Mouse (Mus musculus): ENCODE results near the gene Gsdme. TPM values are rescaled to one million over a fixed set of nuclear protein-coding genes. Genes with fewer than 3 reads are reported as not detected.

The Gsdme gene
- 4.5 and 5.4 TPM in 2 replicates for polyA plus RNA-seq (2012; rRNA removed)

DNA sequence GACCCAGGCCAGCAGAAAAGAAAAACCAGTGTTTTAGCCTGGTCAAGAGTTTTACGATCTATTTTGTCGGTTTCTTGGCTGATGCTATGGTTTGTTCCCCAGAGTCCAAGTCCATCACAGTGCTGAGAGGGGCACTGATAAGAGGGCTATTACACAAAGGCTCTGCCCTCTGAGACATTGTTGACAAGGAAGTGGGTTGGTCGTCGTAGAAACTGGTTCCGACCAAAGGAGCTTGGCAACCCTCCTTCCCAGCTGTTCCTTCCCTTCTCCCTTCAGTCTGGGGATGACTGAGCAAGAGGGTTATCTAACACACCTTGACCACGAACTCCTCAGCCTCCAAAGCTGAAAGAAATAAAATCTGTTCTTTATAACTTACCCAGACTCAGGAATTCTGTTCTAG is at the start of gene Gsdme:
Gene Gsdme (minus strand): TSS at position 193 of the 400 bp plus-strand sequence.
- no peaks in the 10 kb centered on the region for H3K27me3 ChIP-seq (replicated peaks; ENCODE audit: control insufficient read depth, insufficient read depth, low read length)
- no peak within 1 kb of the TSS for H3K4me3 ChIP-seq (ENCODE audit: insufficient read depth, low read depth, low read length)
- peaks cover 6% of the 10 kb centered on the region; the same call in 1 of the 2 replicates for H3K4me1 ChIP-seq (ENCODE audit: control insufficient read depth, insufficient read depth, low read length)
- no peak for TF ChIP-seq POLR2A (IDR thresholded peaks at IDR 0.05; ENCODE audit: low read depth, low read length)
- DNase-seq, result peak; percentile 24
- no peaks in the 10 kb centered on the region for H3K36me3 ChIP-seq (ENCODE audit: control insufficient read depth, insufficient read depth, low read length)
- no peak within 1 kb of the TSS for H3K27ac ChIP-seq (ENCODE audit: insufficient read depth, low read depth, low read length)
- 61% methylated on average over 6 of the region's 6 CpGs for WGBS

DNA sequence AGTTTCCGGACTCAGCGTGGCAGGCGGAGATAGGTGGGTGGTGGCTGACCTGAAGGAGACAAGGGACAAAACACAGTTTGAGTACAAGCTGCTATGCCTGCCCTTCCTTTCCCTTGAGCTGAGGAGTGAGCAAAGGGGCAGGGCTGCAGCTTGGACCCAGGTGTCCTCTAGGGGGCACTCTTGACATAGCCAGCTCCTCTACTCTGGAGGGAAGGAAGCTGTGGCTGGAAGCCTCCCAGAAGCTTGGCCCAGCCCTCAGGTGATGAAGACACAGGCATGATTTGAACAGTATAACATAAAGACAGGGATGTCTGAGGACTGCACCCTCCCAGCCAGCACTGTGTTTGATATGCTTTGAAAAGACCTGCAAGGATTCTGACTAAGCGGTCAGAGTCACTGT is 49.0 kb upstream of the Gsdme start:
- Histone ChIP-seq H3K27me3 (replicated peaks; ENCODE audit: control insufficient read depth, insufficient read depth, low read length) (no peaks in the 10 kb centered on the region), H3K4me3 (ENCODE audit: insufficient read depth, low read depth, low read length) (no peak overlapping the region), H3K36me3 (ENCODE audit: control insufficient read depth, insufficient read depth, low read length) (peaks cover 5% of the 10 kb centered on the region), H3K4me1 (ENCODE audit: control insufficient read depth, insufficient read depth, low read length) (no peaks in the 10 kb centered on the region), H3K27ac (ENCODE audit: insufficient read depth, low read depth, low read length) (no peak overlapping the region)
- WGBS, result 45% methylated on average over 4 of the region's 4 CpGs
- TF ChIP-seq CTCF (conservative IDR thresholded peaks at IDR 0.05; ENCODE audit: insufficient read depth, insufficient read length, low read depth, low read length) (peak; percentile 93), POLR2A (IDR thresholded peaks at IDR 0.05; ENCODE audit: low read depth, low read length) (no peak)
- peak; percentile 73 for DNase-seq

DNA sequence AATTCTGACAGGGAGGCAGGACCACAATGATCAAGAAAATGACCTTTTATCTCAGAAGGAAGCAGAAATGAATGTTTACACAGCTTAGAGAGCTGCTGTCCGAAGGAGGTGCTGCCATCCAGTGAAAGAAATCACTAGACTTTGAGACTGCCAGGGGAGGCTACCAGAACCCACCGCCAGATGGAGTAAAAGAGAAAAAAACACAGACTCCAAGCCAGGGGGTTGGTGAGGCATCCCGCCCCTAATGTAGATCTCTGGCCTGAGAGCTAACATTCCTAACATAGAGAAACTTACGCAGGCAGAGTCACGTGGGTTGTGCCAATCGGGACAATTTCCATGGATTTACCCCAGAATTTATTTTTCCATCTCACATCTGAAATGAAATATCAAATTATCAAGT is 45.4 kb upstream of the Gsdme start:
- no peaks in the 10 kb centered on the region for H3K4me1 ChIP-seq (ENCODE audit: control insufficient read depth, insufficient read depth, low read length)
- no peak for DNase-seq
- 48% methylated on average over 6 of the region's 6 CpGs for WGBS
- H3K36me3 ChIP-seq (ENCODE audit: control insufficient read depth, insufficient read depth, low read length), result peaks cover 5% of the 10 kb centered on the region
- H3K27ac ChIP-seq (ENCODE audit: insufficient read depth, low read depth, low read length), result no peak overlapping the region
- H3K27me3 ChIP-seq (replicated peaks; ENCODE audit: control insufficient read depth, insufficient read depth, low read length), result no peaks in the 10 kb centered on the region
- TF ChIP-seq CTCF (conservative IDR thresholded peaks at IDR 0.05; ENCODE audit: insufficient read depth, insufficient read length, low read depth, low read length) (peak; percentile 32; the same call in 1 of the 2 replicates), POLR2A (IDR thresholded peaks at IDR 0.05; ENCODE audit: low read depth, low read length) (no peak)
- H3K4me3 ChIP-seq (ENCODE audit: insufficient read depth, low read depth, low read length), result no peak overlapping the region

DNA sequence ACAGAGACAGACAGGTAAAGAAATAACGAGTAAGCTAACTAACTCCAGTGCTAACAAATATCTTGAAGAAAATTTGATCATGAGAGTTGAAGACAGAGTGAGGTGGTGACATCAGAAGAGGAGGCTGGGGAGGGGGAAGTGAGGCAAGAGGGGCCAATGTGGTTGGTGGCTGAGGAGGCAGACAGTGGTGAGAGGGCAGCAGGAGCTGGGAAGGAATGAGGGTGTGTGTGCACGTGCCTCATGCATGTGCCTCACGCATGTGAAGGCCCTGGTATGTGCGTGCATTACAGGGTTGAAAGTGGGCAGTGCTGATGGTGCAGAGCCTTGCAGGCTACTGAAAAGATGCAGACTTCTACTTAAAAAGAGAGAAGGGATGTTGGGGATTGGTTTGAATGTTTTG is 43.0 kb upstream of the Gsdme start:
- H3K36me3 ChIP-seq (ENCODE audit: control insufficient read depth, insufficient read depth, low read length), result peaks cover 9% of the 10 kb centered on the region
- WGBS, result 75% methylated on average over 4 of the region's 4 CpGs

DNA sequence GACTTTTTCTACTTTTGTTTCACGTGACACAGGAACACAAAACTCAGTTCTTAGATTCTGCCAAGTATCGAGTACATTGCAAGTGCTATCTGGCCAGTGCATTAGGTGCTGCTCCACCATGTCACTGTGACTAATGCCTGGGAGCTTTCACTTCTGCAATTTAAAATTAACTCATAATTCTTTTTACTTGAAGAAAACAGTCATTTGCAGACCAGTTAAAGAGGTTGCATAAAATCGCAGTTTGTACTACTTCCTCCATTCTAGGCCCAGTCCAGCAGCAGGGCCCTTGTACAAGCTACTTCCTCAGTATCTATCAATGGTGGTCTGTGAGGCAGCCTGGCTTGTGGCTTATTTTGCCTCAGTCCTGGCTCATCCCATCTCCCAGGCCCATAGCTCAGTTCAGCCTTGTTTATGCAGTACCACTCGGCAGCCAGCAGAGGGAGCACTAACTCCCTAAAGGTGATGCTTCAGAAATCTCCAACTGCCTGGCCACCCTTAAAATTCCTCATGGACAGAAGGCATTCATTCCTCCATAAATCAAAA is 41.4 kb upstream of the Gsdme start:
- H3K27ac ChIP-seq (ENCODE audit: insufficient read depth, low read depth, low read length), result no peak overlapping the region
- WGBS, result 66% methylated on average over 4 of the region's 4 CpGs
- TF ChIP-seq POLR2A (IDR thresholded peaks at IDR 0.05; ENCODE audit: low read depth, low read length), result no peak
- TF ChIP-seq CTCF (conservative IDR thresholded peaks at IDR 0.05; ENCODE audit: insufficient read depth, insufficient read length, low read depth, low read length), result peak; percentile 92
- no peaks in the 10 kb centered on the region for H3K4me1 ChIP-seq (ENCODE audit: control insufficient read depth, insufficient read depth, low read length)
- H3K4me3 ChIP-seq (ENCODE audit: insufficient read depth, low read depth, low read length), result no peak overlapping the region
- peak; percentile 79 for DNase-seq
- H3K27me3 ChIP-seq (replicated peaks; ENCODE audit: control insufficient read depth, insufficient read depth, low read length), result no peaks in the 10 kb centered on the region
- peaks cover 6% of the 10 kb centered on the region for H3K36me3 ChIP-seq (ENCODE audit: control insufficient read depth, insufficient read depth, low read length)

More for the DNA sequence above, 43.0 kb upstream of the Gsdme start:
- Histone ChIP-seq H3K27me3 (replicated peaks; ENCODE audit: control insufficient read depth, insufficient read depth, low read length) (no peaks in the 10 kb centered on the region), H3K4me1 (ENCODE audit: control insufficient read depth, insufficient read depth, low read length) (no peaks in the 10 kb centered on the region), H3K27ac (ENCODE audit: insufficient read depth, low read depth, low read length) (no peak overlapping the region), H3K4me3 (ENCODE audit: insufficient read depth, low read depth, low read length) (no peak overlapping the region)
- DNase-seq, result no peak
- TF ChIP-seq CTCF (conservative IDR thresholded peaks at IDR 0.05; ENCODE audit: insufficient read depth, insufficient read length, low read depth, low read length), result no peak
- no peak for TF ChIP-seq POLR2A (IDR thresholded peaks at IDR 0.05; ENCODE audit: low read depth, low read length)

DNA sequence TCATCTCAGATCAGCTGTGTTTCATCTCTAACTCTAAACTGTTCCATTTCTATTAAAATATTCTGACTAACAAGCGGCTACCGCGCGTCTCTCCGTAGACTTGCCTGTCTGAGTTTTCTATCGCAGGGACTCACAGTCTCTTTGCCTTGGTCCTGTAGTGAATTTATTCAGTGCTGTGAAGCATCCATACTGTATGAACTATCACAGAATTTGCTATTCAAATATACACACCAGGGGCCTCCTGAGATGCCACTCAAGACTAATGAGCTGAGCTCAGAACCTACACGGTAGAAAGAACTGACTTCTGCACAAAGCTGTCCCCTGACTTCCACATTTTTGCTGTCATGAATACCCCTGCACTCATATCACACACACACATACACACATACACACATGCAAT is 37.5 kb upstream of the Gsdme start:
- Histone ChIP-seq H3K4me1 (ENCODE audit: control insufficient read depth, insufficient read depth, low read length) (no peaks in the 10 kb centered on the region), H3K36me3 (ENCODE audit: control insufficient read depth, insufficient read depth, low read length) (peaks cover 8% of the 10 kb centered on the region), H3K27me3 (replicated peaks; ENCODE audit: control insufficient read depth, insufficient read depth, low read length) (no peaks in the 10 kb centered on the region), H3K4me3 (ENCODE audit: insufficient read depth, low read depth, low read length) (no peak overlapping the region), H3K27ac (ENCODE audit: insufficient read depth, low read depth, low read length) (no peak overlapping the region)
- DNase-seq, result no peak
- WGBS, result 89% methylated on average over 7 of the region's 7 CpGs
- TF ChIP-seq CTCF (conservative IDR thresholded peaks at IDR 0.05; ENCODE audit: insufficient read depth, insufficient read length, low read depth, low read length), result no peak
- TF ChIP-seq POLR2A (IDR thresholded peaks at IDR 0.05; ENCODE audit: low read depth, low read length), result no peak

DNA sequence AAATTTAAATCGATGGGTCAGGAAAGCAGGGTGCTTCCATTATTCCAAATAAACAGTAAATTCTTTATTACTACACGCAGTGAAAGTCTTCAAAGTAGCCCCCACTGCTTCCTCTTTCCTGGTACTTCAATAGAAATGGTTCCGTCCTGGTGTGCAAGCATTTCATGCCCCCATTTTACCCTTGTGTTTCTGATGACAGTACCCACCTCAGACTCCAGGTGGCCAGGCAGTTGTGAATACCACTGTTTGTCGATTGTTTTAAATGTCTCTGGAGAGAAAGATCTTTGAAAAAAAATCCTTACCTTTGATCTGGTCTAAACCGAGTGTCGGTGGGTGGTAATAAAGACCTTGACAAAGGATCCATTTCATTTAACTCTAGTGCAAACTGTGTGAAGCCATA is 37.0 kb upstream of the Gsdme start:
- H3K36me3 ChIP-seq (ENCODE audit: control insufficient read depth, insufficient read depth, low read length), result peaks cover 10% of the 10 kb centered on the region
- no peaks in the 10 kb centered on the region for H3K4me1 ChIP-seq (ENCODE audit: control insufficient read depth, insufficient read depth, low read length)
- DNase-seq, result no peak
- H3K27ac ChIP-seq (ENCODE audit: insufficient read depth, low read depth, low read length), result no peak overlapping the region
- TF ChIP-seq CTCF (conservative IDR thresholded peaks at IDR 0.05; ENCODE audit: insufficient read depth, insufficient read length, low read depth, low read length), result no peak
- no peak for TF ChIP-seq POLR2A (IDR thresholded peaks at IDR 0.05; ENCODE audit: low read depth, low read length)
- WGBS, result 70% methylated on average over 6 of the region's 6 CpGs
- no peaks in the 10 kb centered on the region for H3K27me3 ChIP-seq (replicated peaks; ENCODE audit: control insufficient read depth, insufficient read depth, low read length)
- no peak overlapping the region for H3K4me3 ChIP-seq (ENCODE audit: insufficient read depth, low read depth, low read length)

Data from kidney, adult 2 months (tissue).